Mouse (Mus musculus): ENCODE data around the gene Isg20l2. TPM values are rescaled to one million over a fixed set of nuclear protein-coding genes. Genes with fewer than 3 reads are reported as not detected.
A peak's percentile ranks its signal among the peaks of the same experiment; 100 is the strongest.

The Isg20l2 gene
- polyA plus RNA-seq, 1 experiment from 2014 or later = 55.1 TPM

- H3K36me3 ChIP-seq = peaks cover 62% of the 10 kb centered on the region
- peaks cover 9% of the 10 kb centered on the region; the same call in 1 of the 2 replicates for H3K4me1 ChIP-seq
- WGBS = under 1% methylated on average over 30 of the region's 30 CpGs
Measured at GRCm38 (mm10) chr3:87919336-87920108, 10.6 kb upstream of the Isg20l2 start, which contains the start of gene Mrpl24. Gene Mrpl24 (plus strand): TSS chr3:87919506.

GRCm38 (mm10) chr3:87920270-87920943 is 9.7 kb upstream of the Isg20l2 start:
- 59% methylated on average over 9 of the region's 9 CpGs for WGBS
- peaks cover 9% of the 10 kb centered on the region; the same call in 1 of the 2 replicates for H3K4me1 ChIP-seq

More at GRCm38 (mm10) chr3:87919336-87920108, 10.6 kb upstream of the Isg20l2 start, which contains the start of gene Mrpl24:
- H3K27me3 ChIP-seq (ENCODE audit: insufficient read depth, poor library complexity, severe bottlenecking) = no peaks in the 10 kb centered on the region
- no peaks in the 10 kb centered on the region for H3K9me3 ChIP-seq
- peak within 1 kb of the TSS; percentile 89 for H3K27ac ChIP-seq
- H3K4me3 ChIP-seq = peak within 1 kb of the TSS; percentile 77
- peak; percentile 95 for DNase-seq (ENCODE audit: low spot score)

DNA sequence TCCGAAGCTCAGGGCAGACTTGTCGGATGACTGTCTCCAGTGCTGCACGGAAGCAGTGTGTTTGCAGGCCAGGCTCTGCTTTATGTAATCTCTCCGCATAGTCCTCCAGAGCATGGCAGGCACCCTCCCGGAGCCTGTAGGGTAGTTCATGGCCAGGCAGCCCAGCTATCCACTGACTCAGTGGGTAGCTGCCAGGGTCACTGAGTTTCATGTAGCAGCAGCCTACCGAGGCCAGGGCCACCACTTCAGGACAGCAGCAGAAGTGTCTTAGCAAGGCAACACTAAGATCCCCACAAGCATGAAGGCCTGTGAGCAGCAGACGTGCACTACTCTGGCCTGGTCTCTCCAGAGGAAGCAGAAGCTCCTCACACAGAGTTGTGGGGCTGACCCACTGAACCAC is 5.1 kb upstream of the Isg20l2 start:
- 87% methylated on average over 7 of the region's 7 CpGs for WGBS
- Histone ChIP-seq H3K27me3 (ENCODE audit: insufficient read depth, poor library complexity, severe bottlenecking) (no peaks in the 10 kb centered on the region), H3K9me3 (no peaks in the 10 kb centered on the region), H3K4me1 (peaks cover 14% of the 10 kb centered on the region), H3K27ac (no peak overlapping the region), H3K4me3 (no peak overlapping the region), H3K36me3 (peaks cover 64% of the 10 kb centered on the region)
- no peak for DNase-seq (ENCODE audit: low spot score)

More at GRCm38 (mm10) chr3:87920270-87920943, 9.7 kb upstream of the Isg20l2 start:
- Histone ChIP-seq H3K36me3 (peaks cover 62% of the 10 kb centered on the region), H3K27ac (peak overlapping the region; percentile 89; the same call in 1 of the 2 replicates), H3K4me3 (peak overlapping the region; percentile 77), H3K9me3 (no peaks in the 10 kb centered on the region), H3K27me3 (ENCODE audit: insufficient read depth, poor library complexity, severe bottlenecking) (no peaks in the 10 kb centered on the region)
- DNase-seq (ENCODE audit: low spot score) = no peak

DNA sequence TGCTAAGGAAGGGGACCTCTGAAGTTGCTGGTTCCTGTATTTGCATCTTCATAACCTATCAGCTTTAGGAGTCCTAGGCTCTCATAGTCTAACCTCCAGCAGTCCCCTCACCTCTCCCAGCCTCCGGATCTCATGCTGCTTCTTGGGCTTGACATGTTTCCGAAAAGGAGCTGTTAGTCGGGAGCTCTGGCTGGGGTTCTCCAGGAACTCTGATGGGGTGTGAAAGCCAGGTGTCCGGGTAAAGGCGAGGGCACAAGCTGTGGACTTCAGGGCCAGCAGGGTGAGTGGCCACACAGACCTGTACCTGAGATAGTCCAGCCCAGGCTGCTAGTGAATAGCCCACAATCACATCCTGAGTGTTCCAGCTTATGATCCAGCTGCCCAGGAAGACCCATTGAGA is 2.7 kb upstream of the Isg20l2 start:
- no peak for DNase-seq (ENCODE audit: low spot score)
- no peak overlapping the region for H3K4me3 ChIP-seq
- no peaks in the 10 kb centered on the region for H3K27me3 ChIP-seq (ENCODE audit: insufficient read depth, poor library complexity, severe bottlenecking)
- H3K9me3 ChIP-seq = no peaks in the 10 kb centered on the region
- 94% methylated on average over 5 of the region's 5 CpGs for WGBS
- no peak overlapping the region for H3K27ac ChIP-seq
- peaks cover 19% of the 10 kb centered on the region for H3K4me1 ChIP-seq
- H3K36me3 ChIP-seq = peaks cover 70% of the 10 kb centered on the region

DNA sequence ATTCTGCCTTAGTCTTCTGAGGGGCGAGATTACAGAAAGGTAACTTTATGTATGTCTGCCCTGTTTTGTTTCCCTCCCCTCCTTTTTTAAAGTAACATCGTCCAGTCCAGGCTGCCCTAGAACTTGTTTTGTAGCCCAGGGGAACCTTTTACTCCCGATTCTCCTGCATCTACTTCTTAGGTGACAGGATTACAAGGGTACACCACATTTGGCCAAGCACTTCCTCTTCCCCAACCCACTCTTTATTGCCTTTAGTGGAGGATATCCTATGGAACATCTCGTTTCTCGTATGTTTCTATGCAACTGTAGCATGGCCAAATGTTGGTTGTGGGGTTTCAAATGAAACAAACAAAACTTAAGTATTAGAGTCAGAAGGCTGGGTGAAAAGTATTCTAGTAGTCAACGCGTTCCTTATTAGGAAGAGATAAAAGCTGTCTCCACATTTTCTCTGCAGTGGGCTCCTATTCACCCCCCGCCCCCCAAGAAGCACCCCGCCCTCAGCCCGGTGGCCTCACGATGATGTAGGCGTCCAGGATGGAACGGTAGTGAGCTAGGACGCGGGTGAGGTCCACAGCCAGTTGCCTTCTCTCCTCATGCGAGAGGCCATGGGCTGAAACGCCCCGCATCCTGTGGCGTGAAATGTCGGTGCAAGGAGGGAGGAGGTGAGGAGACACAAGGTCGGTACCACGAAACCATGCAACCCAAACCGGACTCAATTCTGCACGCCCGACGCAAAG is 605 bp upstream of the Isg20l2 start:
- Histone ChIP-seq H3K36me3 (peaks cover 67% of the 10 kb centered on the region), H3K27me3 (ENCODE audit: insufficient read depth, poor library complexity, severe bottlenecking) (no peaks in the 10 kb centered on the region), H3K9me3 (no peaks in the 10 kb centered on the region), H3K27ac (peak overlapping the region; percentile 98), H3K4me3 (peak overlapping the region; percentile 89), H3K4me1 (peaks cover 19% of the 10 kb centered on the region)
- WGBS = 6% methylated on average over 26 of the region's 26 CpGs
- no peak for DNase-seq (ENCODE audit: low spot score)

DNA sequence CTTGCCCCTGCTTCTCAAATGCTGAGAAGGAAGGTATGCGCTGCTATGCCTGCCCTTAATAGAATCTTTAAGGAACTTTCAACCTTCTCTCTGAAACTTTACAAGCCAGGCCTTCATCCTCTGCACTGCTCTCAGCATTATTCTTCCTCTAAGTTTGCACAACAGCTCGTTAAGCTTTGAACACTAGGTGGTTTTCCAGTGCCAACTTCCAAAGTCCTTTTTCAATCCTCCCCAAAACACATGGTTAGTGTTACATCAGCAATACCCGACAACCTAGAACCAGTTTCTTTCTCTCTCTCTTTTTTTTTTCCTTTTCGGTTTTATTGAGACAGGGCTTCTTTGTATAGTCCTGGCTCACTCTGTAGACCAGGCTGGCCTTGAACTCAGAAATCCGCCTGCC is 3.9 kb downstream of the Isg20l2 start:
- Histone ChIP-seq H3K27ac (no peak overlapping the region), H3K36me3 (peaks cover 70% of the 10 kb centered on the region), H3K4me1 (peaks cover 24% of the 10 kb centered on the region), H3K4me3 (no peak overlapping the region), H3K27me3 (ENCODE audit: insufficient read depth, poor library complexity, severe bottlenecking) (no peaks in the 10 kb centered on the region), H3K9me3 (no peaks in the 10 kb centered on the region)
- no peak for DNase-seq (ENCODE audit: low spot score)
- WGBS = 87% methylated on average over 5 of the region's 5 CpGs

DNA sequence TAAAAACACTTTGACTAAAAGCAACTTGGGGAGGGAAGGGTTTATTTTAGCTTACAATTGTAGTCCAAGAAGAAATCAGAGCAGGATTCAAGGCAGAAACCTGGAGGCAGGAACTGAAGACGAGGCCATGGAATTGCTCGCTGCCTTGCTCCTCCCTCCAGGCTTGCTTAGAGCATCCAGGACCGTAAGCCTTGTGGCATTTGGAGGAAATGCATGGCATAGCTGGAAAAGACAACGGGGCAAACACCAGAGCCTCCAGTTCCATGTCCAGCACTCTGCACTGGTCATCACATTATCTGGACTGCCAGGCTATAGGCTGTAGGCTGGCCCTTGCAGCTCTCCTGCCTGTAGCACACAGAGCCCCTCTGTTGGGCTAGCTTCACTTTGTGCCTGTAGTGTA is 4.4 kb downstream of the Isg20l2 start:
- no peak overlapping the region for H3K27ac ChIP-seq
- peaks cover 75% of the 10 kb centered on the region for H3K36me3 ChIP-seq
- H3K27me3 ChIP-seq (ENCODE audit: insufficient read depth, poor library complexity, severe bottlenecking) = no peaks in the 10 kb centered on the region
- 77% methylated on average over 4 of the region's 4 CpGs for WGBS
- H3K4me3 ChIP-seq = no peak overlapping the region
- no peak for DNase-seq (ENCODE audit: low spot score)
- H3K9me3 ChIP-seq = no peaks in the 10 kb centered on the region
- H3K4me1 ChIP-seq = peaks cover 20% of the 10 kb centered on the region

GRCm38 (mm10) chr3:87935201-87935600 is 5.1 kb downstream of the Isg20l2 start:
- H3K9me3 ChIP-seq = no peaks in the 10 kb centered on the region
- peaks cover 20% of the 10 kb centered on the region for H3K4me1 ChIP-seq
- 81% methylated on average over 4 of the region's 4 CpGs for WGBS
- peaks cover 82% of the 10 kb centered on the region for H3K36me3 ChIP-seq
- DNase-seq (ENCODE audit: low spot score) = no peak
- no peak overlapping the region for H3K27ac ChIP-seq
- no peak overlapping the region for H3K4me3 ChIP-seq
- H3K27me3 ChIP-seq (ENCODE audit: insufficient read depth, poor library complexity, severe bottlenecking) = no peaks in the 10 kb centered on the region

DNA sequence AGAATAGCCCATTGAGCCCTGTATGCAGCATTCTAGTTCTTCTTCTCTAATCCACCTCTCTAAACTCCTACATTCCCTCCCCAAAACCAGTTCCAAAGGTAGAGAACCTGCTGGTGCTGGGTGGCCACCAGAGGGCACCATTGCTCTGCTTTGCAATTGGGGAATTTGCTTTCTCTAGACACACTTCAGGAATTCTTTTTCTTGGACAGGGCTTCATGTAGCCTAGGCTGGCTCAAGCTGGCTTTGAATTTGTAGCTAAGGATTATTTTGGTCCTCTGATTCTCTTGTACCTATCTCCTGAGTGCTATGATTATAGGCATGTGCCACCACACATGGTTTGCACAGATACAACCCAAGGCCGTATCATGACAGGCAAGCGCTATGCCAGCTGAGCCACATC is 5.7 kb downstream of the Isg20l2 start:
- H3K27me3 ChIP-seq (ENCODE audit: insufficient read depth, poor library complexity, severe bottlenecking) = no peaks in the 10 kb centered on the region
- no peak overlapping the region for H3K27ac ChIP-seq
- no peak overlapping the region for H3K4me3 ChIP-seq
- 93% methylated on average over 2 of the region's 2 CpGs for WGBS
- H3K4me1 ChIP-seq = peaks cover 20% of the 10 kb centered on the region
- H3K36me3 ChIP-seq = peaks cover 88% of the 10 kb centered on the region
- peak; percentile 87 for DNase-seq (ENCODE audit: low spot score)
- no peaks in the 10 kb centered on the region for H3K9me3 ChIP-seq

- Histone ChIP-seq H3K4me1 (peaks cover 20% of the 10 kb centered on the region), H3K36me3 (peaks cover 66% of the 10 kb centered on the region), H3K4me3 (no peak overlapping the region), H3K9me3 (no peaks in the 10 kb centered on the region), H3K27me3 (ENCODE audit: insufficient read depth, poor library complexity, severe bottlenecking) (peaks cover 8% of the 10 kb centered on the region), H3K27ac (no peak overlapping the region)
- 76% methylated on average over 5 of the region's 5 CpGs for WGBS
- DNase-seq (ENCODE audit: low spot score) = no peak
Measured at GRCm38 (mm10) chr3:87940611-87941010, 10.5 kb downstream of the Isg20l2 start.

GRCm38 (mm10) chr3:87942471-87942870 is 12.4 kb downstream of the Isg20l2 start:
- Histone ChIP-seq H3K9me3 (no peaks in the 10 kb centered on the region), H3K4me1 (peaks cover 32% of the 10 kb centered on the region), H3K27ac (no peak overlapping the region), H3K36me3 (peaks cover 52% of the 10 kb centered on the region), H3K4me3 (no peak overlapping the region), H3K27me3 (ENCODE audit: insufficient read depth, poor library complexity, severe bottlenecking) (peaks cover 23% of the 10 kb centered on the region)
- 95% methylated on average over 2 of the region's 2 CpGs for WGBS
- DNase-seq (ENCODE audit: low spot score) = no peak

GRCm38 (mm10) chr3:87943586-87943985 is 13.5 kb downstream of the Isg20l2 start:
- H3K27me3 ChIP-seq (ENCODE audit: insufficient read depth, poor library complexity, severe bottlenecking) = peaks cover 33% of the 10 kb centered on the region
- no peaks in the 10 kb centered on the region for H3K9me3 ChIP-seq
- H3K27ac ChIP-seq = no peak overlapping the region
- no peak for DNase-seq (ENCODE audit: low spot score)
- H3K36me3 ChIP-seq = peaks cover 41% of the 10 kb centered on the region
- no peak overlapping the region for H3K4me3 ChIP-seq
- peaks cover 43% of the 10 kb centered on the region for H3K4me1 ChIP-seq
- WGBS = 81% methylated on average over 7 of the region's 7 CpGs

Measured in heart, embryonic 10.5 days (tissue).